Mouse (Mus musculus) lung, embryonic 16.5 days (tissue): ENCODE measurements at regions not wholly inside any gene's neighbourhood (a gene's known extent, or its start where the extent isn't known, plus 50 kb on each side); places are given as distances from the start of the nearest gene placed in this dataset.

Source experiments
- ATAC-seq: fragments of 200-750 bp; cut with Nextera tagmentation; 2 replicates; pipeline ENCODE4 v1.8.0; 2017; ENCODE audit warnings: low read depth, mild to moderate bottlenecking, moderate library complexity
- H3K27ac ChIP-seq: fragments of 300-500 bp; sonication (generic); 2 replicates; pipeline ENCODE4 v1.5.1; 2014; ENCODE audit warnings: mild to moderate bottlenecking, control low read depth, low read length
- H3K27me3 ChIP-seq: fragments of 300-500 bp; sonication (generic); 2 replicates; pipeline ENCODE4 v1.6.1; 2014; ENCODE audit warnings: low read depth, low read length, mixed read lengths; ENCODE audit not compliant: control insufficient read depth, insufficient read depth
- H3K36me3 ChIP-seq: fragments of 300-500 bp; sonication (generic); 2 replicates; pipeline ENCODE4 v1.6.1; 2014; ENCODE audit warnings: low read length; ENCODE audit not compliant: control insufficient read depth, insufficient read depth
- H3K4me1 ChIP-seq: fragments of 300-500 bp; sonication (generic); replicated peaks from 2 replicates; pipeline ENCODE4 v1.6.1; 2014; ENCODE audit warnings: low read length, mixed read lengths; ENCODE audit not compliant: control insufficient read depth, insufficient read depth
- H3K4me2 ChIP-seq: fragments of 300-500 bp; sonication (generic); 2 replicates; pipeline ENCODE4 v1.6.1; 2014; ENCODE audit warnings: low read depth, low read length, control low read depth
- H3K4me3 ChIP-seq: fragments of 300-500 bp; sonication (generic); 2 replicates; pipeline ENCODE4 v1.5.1; 2014; ENCODE audit warnings: mild to moderate bottlenecking, low read length, control low read depth
- H3K9ac ChIP-seq: fragments of 300-500 bp; sonication (generic); 2 replicates; pipeline ENCODE4 v1.6.1; 2014; ENCODE audit warnings: low read length, control low read depth
- H3K9me3 ChIP-seq: fragments of 300-500 bp; sonication (generic); 2 replicates; pipeline ENCODE4 v1.6.1; 2016; ENCODE audit warnings: low read length; ENCODE audit not compliant: control insufficient read depth
- WGBS: fragments of 180-500 bp; shearing (Covaris S2); extraction: QIAGEN DNeasy Blood & Tissue Kit; methylation state at CpG from one replicate; pipeline ENCODE4 v1.1.7; 2014; 5-methylcytosine and 5-hydroxymethylcytosine counted together

GRCm38 (mm10) chr3:39888376-39888775 lies 642.7 kb upstream of the Intu start:
- 65% methylated on average over 5 of the region's 5 CpGs for WGBS
- Histone ChIP-seq H3K4me1 (no peaks in the 10 kb centered on the region), H3K36me3 (no peaks in the 10 kb centered on the region), H3K4me2 (no peak overlapping the region), H3K9ac (no peak overlapping the region), H3K27ac (peak overlapping the region; percentile 29; the same call in 1 of the 2 replicates), H3K9me3 (no peaks in the 10 kb centered on the region), H3K27me3 (no peaks in the 10 kb centered on the region), H3K4me3 (no peak overlapping the region)
- peak; percentile 94 for ATAC-seq

- H3K9me3 ChIP-seq = no peaks in the 10 kb centered on the region
- WGBS = 62% methylated on average over 2 of the region's 2 CpGs
- peak; percentile 77 for ATAC-seq
Measured at GRCm38 (mm10) chr3:39889222-39889621, 641.9 kb upstream of the Intu start.

GRCm38 (mm10) chr3:39898961-39899360 lies 632.1 kb upstream of the Intu start:
- H3K4me2 ChIP-seq = no peak overlapping the region

More at GRCm38 (mm10) chr3:39889222-39889621, 641.9 kb upstream of the Intu start:
- H3K4me2 ChIP-seq = no peak overlapping the region
- H3K27me3 ChIP-seq = no peaks in the 10 kb centered on the region
- H3K4me3 ChIP-seq = no peak overlapping the region
- H3K4me1 ChIP-seq = no peaks in the 10 kb centered on the region
- H3K36me3 ChIP-seq = no peaks in the 10 kb centered on the region
- H3K27ac ChIP-seq = peak overlapping the region; percentile 63; the same call in 1 of the 2 replicates
- no peak overlapping the region for H3K9ac ChIP-seq

GRCm38 (mm10) chr3:39900207-39900606 lies 630.9 kb upstream of the Intu start:
- Histone ChIP-seq H3K27ac (peak overlapping the region; percentile 1; the same call in 1 of the 2 replicates), H3K4me1 (0 out of 2 replicates have a peak, but pooled peaks cover 6% of the 10 kb centered on the region), H3K36me3 (no peaks in the 10 kb centered on the region), H3K27me3 (no peaks in the 10 kb centered on the region), H3K4me2 (no peak overlapping the region), H3K4me3 (no peak overlapping the region), H3K9ac (no peak overlapping the region), H3K9me3 (no peaks in the 10 kb centered on the region)
- WGBS = 49% methylated on average over 2 of the region's 2 CpGs
- ATAC-seq = no peak

More at GRCm38 (mm10) chr3:39898961-39899360, 632.1 kb upstream of the Intu start:
- Histone ChIP-seq H3K27ac (no peak overlapping the region), H3K36me3 (no peaks in the 10 kb centered on the region), H3K4me1 (0 out of 2 replicates have a peak, but pooled peaks cover 2% of the 10 kb centered on the region), H3K4me3 (no peak overlapping the region), H3K27me3 (no peaks in the 10 kb centered on the region), H3K9me3 (no peaks in the 10 kb centered on the region), H3K9ac (no peak overlapping the region)
- 39% methylated on average over 5 of the region's 5 CpGs for WGBS
- peak; percentile 92 for ATAC-seq

GRCm38 (mm10) chr3:39904377-39904776 lies 626.7 kb upstream of the Intu start:
- H3K9me3 ChIP-seq = no peaks in the 10 kb centered on the region
- WGBS = 46% methylated on average over 3 of the region's 3 CpGs
- H3K36me3 ChIP-seq = no peaks in the 10 kb centered on the region
- H3K27me3 ChIP-seq = no peaks in the 10 kb centered on the region
- no peak for ATAC-seq
- H3K27ac ChIP-seq = no peak overlapping the region
- H3K9ac ChIP-seq = no peak overlapping the region
- no peak overlapping the region for H3K4me2 ChIP-seq
- 0 out of 2 replicates have a peak, but pooled peaks cover 4% of the 10 kb centered on the region for H3K4me1 ChIP-seq
- H3K4me3 ChIP-seq = no peak overlapping the region

GRCm38 (mm10) chr3:39908676-39909362 lies 622.3 kb upstream of the Intu start:
- no peak for ATAC-seq
- no peak overlapping the region for H3K27ac ChIP-seq
- no peak overlapping the region for H3K4me3 ChIP-seq
- H3K9me3 ChIP-seq = no peaks in the 10 kb centered on the region
- no peak overlapping the region for H3K4me2 ChIP-seq
- no peaks in the 10 kb centered on the region for H3K36me3 ChIP-seq
- H3K27me3 ChIP-seq = no peaks in the 10 kb centered on the region
- 0 out of 2 replicates have a peak, but pooled peaks cover 4% of the 10 kb centered on the region for H3K4me1 ChIP-seq
- no peak overlapping the region for H3K9ac ChIP-seq
- 54% methylated on average over 4 of the region's 4 CpGs for WGBS

GRCm38 (mm10) chr3:39909642-39910041 lies 621.4 kb upstream of the Intu start:
- H3K9me3 ChIP-seq = no peaks in the 10 kb centered on the region
- WGBS = 53% methylated on average over 1 of the region's 1 CpGs
- no peaks in the 10 kb centered on the region for H3K4me1 ChIP-seq
- H3K27ac ChIP-seq = no peak overlapping the region
- H3K4me3 ChIP-seq = no peak overlapping the region
- no peak overlapping the region for H3K4me2 ChIP-seq
- H3K36me3 ChIP-seq = no peaks in the 10 kb centered on the region
- no peak for ATAC-seq
- no peaks in the 10 kb centered on the region for H3K27me3 ChIP-seq
- H3K9ac ChIP-seq = no peak overlapping the region

- H3K4me2 ChIP-seq = no peak overlapping the region
- 81% methylated on average over 2 of the region's 2 CpGs for WGBS
- no peaks in the 10 kb centered on the region for H3K9me3 ChIP-seq
- no peak overlapping the region for H3K4me3 ChIP-seq
- no peaks in the 10 kb centered on the region for H3K27me3 ChIP-seq
- no peak overlapping the region for H3K9ac ChIP-seq
- H3K4me1 ChIP-seq = no peaks in the 10 kb centered on the region
- no peak overlapping the region for H3K27ac ChIP-seq
- ATAC-seq = no peak
- H3K36me3 ChIP-seq = no peaks in the 10 kb centered on the region
Measured at GRCm38 (mm10) chr3:39918601-39919000, 612.5 kb upstream of the Intu start.

GRCm38 (mm10) chr3:39925436-39925835 lies 605.6 kb upstream of the Intu start:
- Histone ChIP-seq H3K4me3 (no peak overlapping the region), H3K9ac (no peak overlapping the region), H3K36me3 (no peaks in the 10 kb centered on the region), H3K9me3 (no peaks in the 10 kb centered on the region), H3K27me3 (no peaks in the 10 kb centered on the region), H3K4me1 (0 out of 2 replicates have a peak, but pooled peaks cover 5% of the 10 kb centered on the region), H3K4me2 (no peak overlapping the region), H3K27ac (no peak overlapping the region)
- peak; percentile 45; the same call in 1 of the 2 replicates for ATAC-seq
- WGBS = 42% methylated on average over 3 of the region's 3 CpGs
